Mouse (Mus musculus) adipocyte (in vitro differentiated cells): Measurements from ENCODE around the gene Pmepa1.

Experiments
- DNase-seq: peaks from one replicate; pipeline ENCODE4 v3.0.0-alpha.2; 2016; ENCODE audit warnings: low spot score

Gene Pmepa1

GRCm38 (mm10) chr2:173225906-173226305 is 50.4 kb downstream of the Pmepa1 start:
- DNase-seq, result no peak

- DNase-seq, result no peak
Observed at GRCm38 (mm10) chr2:173224832-173225231, 51.5 kb downstream of the Pmepa1 start.

GRCm38 (mm10) chr2:173224097-173224496 is 52.2 kb downstream of the Pmepa1 start:
- DNase-seq, result no peak

GRCm38 (mm10) chr2:173223496-173223895 is 52.8 kb downstream of the Pmepa1 start:
- DNase-seq, result no peak

GRCm38 (mm10) chr2:173220754-173221153 is 55.6 kb downstream of the Pmepa1 start:
- no peak for DNase-seq

GRCm38 (mm10) chr2:173219256-173219954 is 56.9 kb downstream of the Pmepa1 start:
- peak; percentile 87 for DNase-seq

GRCm38 (mm10) chr2:173218416-173219141 is 57.8 kb downstream of the Pmepa1 start, which contains the start of gene Zbp1:
Gene Zbp1 (minus strand): TSS chr2:173218923.
- peak; percentile 68 for DNase-seq

GRCm38 (mm10) chr2:173217763-173218258 is 58.5 kb downstream of the Pmepa1 start:
- no peak for DNase-seq

GRCm38 (mm10) chr2:173217246-173217645 is 59.1 kb downstream of the Pmepa1 start:
- no peak for DNase-seq

GRCm38 (mm10) chr2:173216840-173217239 is 59.5 kb downstream of the Pmepa1 start:
- no peak for DNase-seq

- DNase-seq, result no peak
Observed at GRCm38 (mm10) chr2:173212227-173212626, 64.1 kb downstream of the Pmepa1 start.

GRCm38 (mm10) chr2:173209091-173209815 is 67.1 kb downstream of the Pmepa1 start:
- no peak for DNase-seq

- no peak for DNase-seq
Observed at GRCm38 (mm10) chr2:173207051-173207450, 69.3 kb downstream of the Pmepa1 start.

GRCm38 (mm10) chr2:173205563-173206099 is 70.7 kb downstream of the Pmepa1 start:
- DNase-seq, result no peak

GRCm38 (mm10) chr2:173204671-173205070 is 71.7 kb downstream of the Pmepa1 start:
- no peak for DNase-seq

- DNase-seq, result no peak
Observed at GRCm38 (mm10) chr2:173203726-173204125, 72.6 kb downstream of the Pmepa1 start.

- no peak for DNase-seq
Observed at GRCm38 (mm10) chr2:173202924-173203689, 73.2 kb downstream of the Pmepa1 start.

GRCm38 (mm10) chr2:173194796-173195195 is 81.5 kb downstream of the Pmepa1 start:
- DNase-seq, result no peak

- no peak for DNase-seq
Observed at GRCm38 (mm10) chr2:173187182-173187855, 89.0 kb downstream of the Pmepa1 start.

- DNase-seq, result peak; percentile 85
Observed at GRCm38 (mm10) chr2:173186047-173186943, 90.0 kb downstream of the Pmepa1 start.
